In genomic region chr10:61383021-61383714, GRCm38 (mm10) we compare ENCODE assay signal across 9 mouse cellular contexts. TPM values are rescaled to one million over a fixed set of nuclear protein-coding genes. Genes with fewer than 3 reads are reported as not detected.
DNase-seq lines count a peak whose midpoint lies in the region; ATAC-seq and TF ChIP-seq lines count a peak whose summit lies in the region.
"Had no signal": no experiment of that assay in that cellular context is flagged by ENCODE, and none has a peak within 500 bp of the region (broad histone marks: within the 10 kb centered on the region; RNA-seq: fewer than 3 reads in every experiment).

Gene Pald1, minus strand, starts transcription at chr10:61383530.

- H3K27ac ChIP-seq in CH12.LX (ENCODE audit: insufficient read depth, low read depth): no peak within 1 kb of the TSS
- 0 out of 2 replicates have a peak within 1 kb of the TSS, but pooled peaks have one; percentile 3 for H3K27ac ChIP-seq in embryonic facial prominence, embryonic 14.5 days (replicated peaks; ENCODE audit: low read depth, low read length)
- peak within 1 kb of the TSS; percentile 90 for H3K27ac ChIP-seq in heart, embryonic 10.5 days
- peak within 1 kb of the TSS; percentile 82 for H3K27ac ChIP-seq in kidney, embryonic 15.5 days
- peak within 1 kb of the TSS; percentile 38 for H3K27ac ChIP-seq in liver, adult 2 months (replicated peaks; ENCODE audit: insufficient read depth, low read depth, low read length)

- dilution Hi-C loops in CH12.LX (cut with MboI; ENCODE audit: extremely low pct_ligation_motif_present, extremely low pct_unique_long_range_greater_than_20kb, low sequenced_read_pairs): no loop called here

- TF ChIP-seq RAD21 in CH12.LX (IDR thresholded peaks at IDR 0.05; ENCODE audit: low read depth, low read length): no peak

- peaks cover 7 to 45% of the 10 kb centered on the region in 2 experiments for H3K4me1 ChIP-seq in CH12.LX (ENCODE audit: control insufficient read depth in 1 of 2, insufficient read depth in 2 of 2)
- peaks cover 31% of the 10 kb centered on the region for H3K4me1 ChIP-seq in embryonic facial prominence, embryonic 14.5 days (ENCODE audit: control insufficient read depth, insufficient read depth, low read length)
- peaks cover 87% of the 10 kb centered on the region for H3K4me1 ChIP-seq in heart, embryonic 10.5 days
- H3K4me1 ChIP-seq in kidney, embryonic 15.5 days: peaks cover 66% of the 10 kb centered on the region
- H3K4me1 ChIP-seq in liver, adult 2 months (ENCODE audit: control insufficient read depth, insufficient read depth, low read length): peaks cover 5% of the 10 kb centered on the region; the same call in 1 of the 2 replicates

- H3K27me3 ChIP-seq in CH12.LX (replicated peaks) (peaks cover 19% of the 10 kb centered on the region), myocyte (ENCODE audit: control insufficient read depth, insufficient read depth, insufficient read length) (no peaks in the 10 kb centered on the region)
- no peaks in the 10 kb centered on the region for H3K27me3 ChIP-seq in embryonic facial prominence, embryonic 14.5 days (replicated peaks; ENCODE audit: control insufficient read depth, insufficient read depth, low read length)
- H3K27me3 ChIP-seq in heart, embryonic 10.5 days (ENCODE audit: insufficient read depth, poor library complexity, severe bottlenecking): 0 out of 2 replicates have a peak, but pooled peaks cover 6% of the 10 kb centered on the region
- no peaks in the 10 kb centered on the region for H3K27me3 ChIP-seq in kidney, embryonic 15.5 days
- H3K27me3 ChIP-seq in liver, adult 2 months (ENCODE audit: control insufficient read depth, insufficient read depth, low read length): no peaks in the 10 kb centered on the region

- peak within 1 kb of the TSS; percentile 23 for H3K9ac ChIP-seq in CH12.LX (ENCODE audit: insufficient read depth, low read depth)
- H3K9ac ChIP-seq in embryonic facial prominence, embryonic 14.5 days (ENCODE audit: low read depth, low read length): peak within 1 kb of the TSS; percentile 79
- H3K9ac ChIP-seq in kidney, embryonic 15.5 days: peak within 1 kb of the TSS; percentile 78
- H3K9ac ChIP-seq in liver, adult 2 months (ENCODE audit: low read depth, low read length): peak within 1 kb of the TSS; percentile 80

- no peaks in the 10 kb centered on the region for H3K9me3 ChIP-seq in CH12.LX (replicated peaks; ENCODE audit: low read length)
- no peaks in the 10 kb centered on the region for H3K9me3 ChIP-seq in embryonic facial prominence, embryonic 14.5 days (ENCODE audit: control insufficient read depth, low read length)
- no peaks in the 10 kb centered on the region for H3K9me3 ChIP-seq in heart, embryonic 10.5 days
- no peaks in the 10 kb centered on the region for H3K9me3 ChIP-seq in kidney, embryonic 15.5 days (replicated peaks)

- TF ChIP-seq POLR2A in CH12.LX (IDR thresholded peaks at IDR 0.05; ENCODE audit: low read depth, low read length): peak; percentile 38; the same call in 1 of the 2 replicates
- peak; percentile 76 for TF ChIP-seq POLR2A in liver, adult 2 months (IDR thresholded peaks at IDR 0.05; ENCODE audit: extremely low read depth, insufficient read depth, low read length)
- TF ChIP-seq POLR2A in myocyte (IDR thresholded peaks at IDR 0.05; ENCODE audit: insufficient read length, low read depth): peak; percentile 92

- TF ChIP-seq EP300 in CH12.LX (IDR thresholded peaks at IDR 0.05; ENCODE audit: low read length): no peak

- no peaks in the 10 kb centered on the region for H3K36me3 ChIP-seq in CH12.LX (replicated peaks in 1 of 2; ENCODE audit: control insufficient read depth in 1 of 2, insufficient read depth in 1 of 2, low read length in 1 of 2)
- H3K36me3 ChIP-seq in embryonic facial prominence, embryonic 14.5 days (ENCODE audit: control insufficient read depth, insufficient read depth, low read length): no peaks in the 10 kb centered on the region
- peaks cover 2% of the 10 kb centered on the region; the same call in 1 of the 2 replicates for H3K36me3 ChIP-seq in heart, embryonic 10.5 days
- H3K36me3 ChIP-seq in kidney, embryonic 15.5 days: no peaks in the 10 kb centered on the region
- H3K36me3 ChIP-seq in liver, adult 2 months (ENCODE audit: control insufficient read depth, insufficient read depth, low read length): no peaks in the 10 kb centered on the region
- no peaks in the 10 kb centered on the region for H3K36me3 ChIP-seq in myocyte (ENCODE audit: control insufficient read depth, insufficient read depth)

- peak within 1 kb of the TSS; percentile 34 for H3ac ChIP-seq in myocyte (ENCODE audit: control insufficient read depth, insufficient read length)

- DNase-seq in CH12.LX (ENCODE audit: extremely low read depth): peak; percentile 23
- DNase-seq in adrenal gland, postnatal 4 days (ENCODE audit: low spot score in 2 of 2): peak; percentile 28 to 64
- DNase-seq in embryonic facial prominence, embryonic 14.5 days (ENCODE audit: low spot score): peak; percentile 92
- DNase-seq in heart, embryonic 10.5 days (ENCODE audit: low spot score): peak; percentile 94
- DNase-seq in liver, adult 2 months (ENCODE audit: extremely low read depth, low read depth, low spot score): peak; percentile 74
- DNase-seq in testis, postnatal 10 days (ENCODE audit: low spot score): peak; percentile 85

- H3K4me2 ChIP-seq in CH12.LX (ENCODE audit: insufficient read depth, low read depth, poor library complexity, severe bottlenecking): peak within 1 kb of the TSS; percentile 70
- H3K4me2 ChIP-seq in embryonic facial prominence, embryonic 14.5 days (ENCODE audit: low read depth, low read length): peak within 1 kb of the TSS; percentile 91
- H3K4me2 ChIP-seq in kidney, embryonic 15.5 days: peak within 1 kb of the TSS; percentile 98
- H3K4me2 ChIP-seq in myocyte (ENCODE audit: low read depth): peak within 1 kb of the TSS; percentile 99

- peak; percentile 88 for ATAC-seq in embryonic facial prominence, embryonic 14.5 days (ENCODE audit: low read depth)
- ATAC-seq in kidney, embryonic 15.5 days (replicated peaks; ENCODE audit: low FRiP score): peak; percentile 92

- H3K4me3 ChIP-seq in CH12.LX (replicated peaks in 1 of 3; ENCODE audit: low read depth in 2 of 3, low read length in 2 of 3, poor library complexity in 1 of 3) (peak within 1 kb of the TSS; percentile 32 to 61 (median 56)), myocyte (peak within 1 kb of the TSS; percentile 62)
- H3K4me3 ChIP-seq in embryonic facial prominence, embryonic 14.5 days (ENCODE audit: low read depth, low read length): peak within 1 kb of the TSS; percentile 71
- peak within 1 kb of the TSS; percentile 81 for H3K4me3 ChIP-seq in heart, embryonic 10.5 days
- H3K4me3 ChIP-seq in kidney, embryonic 15.5 days (replicated peaks): peak within 1 kb of the TSS; percentile 65
- peak within 1 kb of the TSS; percentile 67 for H3K4me3 ChIP-seq in liver, adult 2 months (ENCODE audit: insufficient read depth, low read depth, low read length)

- in situ Hi-C loops in CH12.LX (cut with MboI; ENCODE audit: low pct_ligation_motif_present, low pct_unique_long_range_greater_than_20kb, low sequenced_read_pairs): no loop called here

- no peaks in the 10 kb centered on the region for H3K79me2 ChIP-seq in CH12.LX (replicated peaks; ENCODE audit: control insufficient read depth, extremely low read depth, insufficient read depth, poor library complexity, severe bottlenecking)
- H3K79me2 ChIP-seq in liver, adult 2 months (ENCODE audit: control insufficient read depth, insufficient read depth, low read length): peaks cover 7% of the 10 kb centered on the region; the same call in 1 of the 2 replicates
- H3K79me2 ChIP-seq in myocyte (ENCODE audit: control insufficient read depth, insufficient read depth): no peaks in the 10 kb centered on the region

- WGBS in embryonic facial prominence, embryonic 14.5 days: under 1% methylated on average over 29 of the region's 60 CpGs
- under 1% methylated on average over 55 of the region's 60 CpGs for WGBS in heart, embryonic 10.5 days
- under 1% methylated on average over 60 of the region's 60 CpGs for WGBS in kidney, embryonic 15.5 days
- WGBS in liver, adult 2 months: under 1% methylated on average over 58 of the region's 60 CpGs

- TF ChIP-seq CTCF in CH12.LX (conservative IDR thresholded peaks at IDR 0.05 in 1 of 2, IDR thresholded peaks at IDR 0.05 in 1 of 2; ENCODE audit: low read depth in 2 of 2, low read length in 2 of 2): no peak
- no peak for TF ChIP-seq CTCF in liver, adult 2 months (IDR thresholded peaks at IDR 0.05; ENCODE audit: low read depth, low read length)

TF ChIP-seq in CH12.LX, 34 proteins besides CTCF, POLR2A, EP300 and RAD21:
- TF ChIP-seq TCF12 (IDR thresholded peaks at IDR 0.05; ENCODE audit: low read depth, low read length) (peak; percentile 34; the same call in 1 of the 2 replicates), NRF1 (IDR thresholded peaks at IDR 0.05; ENCODE audit: low read depth, low read length) (peak; percentile 22; the same call in 1 of the 2 replicates), JUN (IDR thresholded peaks at IDR 0.05; ENCODE audit: insufficient read depth, low read depth, low read length) (no peak)

TF ChIP-seq in myocyte, 11 proteins besides CTCF, POLR2A, EP300 and RAD21:
- TF ChIP-seq MYOG (IDR thresholded peaks at IDR 0.05; ENCODE audit: control insufficient read depth in 1 of 3, insufficient read depth in 1 of 3, insufficient read length in 2 of 3, low read depth in 2 of 3): peak in 1 of 3 experiments; percentile 27
- no peak for TF ChIP-seq MYOD1 (IDR thresholded peaks at IDR 0.05; ENCODE audit: control insufficient read depth in 1 of 3, insufficient read length in 2 of 3, low read depth in 2 of 3)
- peak; percentile 81 for TF ChIP-seq POLR2AphosphoS2 (IDR thresholded peaks at IDR 0.05; ENCODE audit: insufficient read length, low read depth)
- TF ChIP-seq TCF3 (IDR thresholded peaks at IDR 0.05; ENCODE audit: insufficient read length, low read depth): no peak
TF ChIP-seq in myocyte: peak in this region for 2.

RNA-seq across cellular contexts. Expression of gene Pald1, which starts in this region (rescaled TPM):
- 1.5 and 1.9 TPM in 2 replicates for total RNA-seq in CH12.LX (2012; rRNA removed)
- 0.93 and 1.5 TPM in 2 replicates for total RNA-seq in CH12.LX (2014; rRNA removed)
- 2.0 and 2.2 TPM in 2 replicates for polyA plus RNA-seq in CH12.LX (2012; ENCODE audit: insufficient read length, low read depth)
- 10 to 100 TPM; 34.5 to 35.9 TPM for total RNA-seq in adrenal gland, postnatal 4 days (2021)
- polyA plus RNA-seq in embryonic facial prominence, embryonic 14.5 days (2014; fragmentation: Nextera tagmentation; extraction: Ambion mirVana): 20.7 and 21.1 TPM in 2 replicates
- polyA plus RNA-seq in heart, embryonic 10.5 days (2016; fragmentation: Nextera tagmentation; extraction: Ambion mirVana): 34.2 and 40.8 TPM in 2 replicates
- polyA plus RNA-seq in kidney, embryonic 15.5 days (2015; fragmentation: Nextera tagmentation; extraction: Ambion mirVana): 33.5 and 37.3 TPM in 2 replicates
- total RNA-seq in liver, adult 2 months (2014; rRNA removed): 7.5 and 8.0 TPM in 2 replicates
- 6.6 and 8.1 TPM in 2 replicates for polyA plus RNA-seq in liver, adult 2 months (2012; rRNA removed)
- 14.0 TPM for polyA plus RNA-seq in myocyte (2012; fragmentation: generic; extraction: Trizol)
- total RNA-seq: neutrophil, adult 5-6 weeks had no signal

Comparison
In these comparisons a context has a peak if more than half of its experiments do, and no peak if none do; other contexts are left out.
1. DNase-seq: peak in every context shown above with its lines; median percentile 94 in heart, embryonic 10.5 days; 92 in embryonic facial prominence, embryonic 14.5 days; 85 in testis, postnatal 10 days; 74 in liver, adult 2 months; 46 in adrenal gland, postnatal 4 days; 23 in CH12.LX.
2. H3K9ac ChIP-seq: peak in every context shown above with its lines; median percentile 80 in liver, adult 2 months; 79 in embryonic facial prominence, embryonic 14.5 days; 78 in kidney, embryonic 15.5 days; 23 in CH12.LX.
3. POLR2A ChIP-seq: peak in every context shown above with its lines; median percentile 92 in myocyte; 76 in liver, adult 2 months; 38 in CH12.LX.